Mouse (Mus musculus) testis, adult 2 months (tissue): ENCODE measurements around the gene Rab7b. TPM values are rescaled to one million over a fixed set of nuclear protein-coding genes. Genes with fewer than 3 reads are reported as not detected.

Experiments
- H3K27ac ChIP-seq: fragments of 200-500 bp; 2 replicates; pipeline ENCODE4 v1.5.1; 2012; ENCODE audit warnings: low read depth, low read length; ENCODE audit not compliant: control insufficient read depth, insufficient read depth
- H3K27me3 ChIP-seq: fragments of 200-500 bp; 2 replicates; pipeline ENCODE4 v1.6.1; 2012; ENCODE audit warnings: mild to moderate bottlenecking, low read length, moderate library complexity; ENCODE audit not compliant: control insufficient read depth, insufficient read depth
- H3K36me3 ChIP-seq: fragments of 200-500 bp; 2 replicates; pipeline ENCODE4 v1.6.1; 2012; ENCODE audit warnings: mild to moderate bottlenecking, low read length; ENCODE audit not compliant: control insufficient read depth, insufficient read depth
- H3K4me1 ChIP-seq: fragments of 200-500 bp; 2 replicates; pipeline ENCODE4 v1.6.1; 2012; ENCODE audit warnings: low read length; ENCODE audit not compliant: control insufficient read depth, insufficient read depth
- H3K4me3 ChIP-seq: fragments of 200-500 bp; 2 replicates; pipeline ENCODE4 v1.5.1; 2012; ENCODE audit warnings: low read depth, mild to moderate bottlenecking, low read length, moderate library complexity, mixed read lengths; ENCODE audit not compliant: control insufficient read depth
- CTCF ChIP-seq: fragments of 200-500 bp; IDR thresholded peaks from 2 replicates; pipeline ENCODE4 v1.5.1; 2012; ENCODE audit warnings: low read depth, mild to moderate bottlenecking, inconsistent platforms, low read length, moderate library complexity; ENCODE audit not compliant: control insufficient read depth, insufficient read depth, insufficient replicate concordance
- POLR2A ChIP-seq: fragments of 200-500 bp; IDR thresholded peaks from 2 replicates; pipeline ENCODE4 v1.6.1; 2012; ENCODE audit warnings: low read depth, mild to moderate bottlenecking, inconsistent platforms, low read length, moderate library complexity; ENCODE audit not compliant: control insufficient read depth
- polyA plus RNA-seq: library from polyadenylated mRNA; depleted of rRNA; stranded (reverse); fragments of >200 nt; gene quantifications from 2 replicates; pipeline ENCODE4 v1.2.3, GENCODE M21; 2012

Rab7b gene
- polyA plus RNA-seq, 1 experiment: 0.89 TPM

- Histone ChIP-seq H3K4me3 (no peak overlapping the region), H3K4me1 (no peaks in the 10 kb centered on the region), H3K36me3 (no peaks in the 10 kb centered on the region), H3K27me3 (no peaks in the 10 kb centered on the region), H3K27ac (no peak overlapping the region)
- TF ChIP-seq POLR2A (no peak), CTCF (no peak)
Measured at GRCm38 (mm10) chr1:131671113-131671512, 17.4 kb upstream of the Rab7b start.

- no peaks in the 10 kb centered on the region for H3K27me3 ChIP-seq
- no peak overlapping the region for H3K4me3 ChIP-seq
- no peaks in the 10 kb centered on the region for H3K36me3 ChIP-seq
- TF ChIP-seq CTCF (no peak), POLR2A (no peak)
- no peak overlapping the region for H3K27ac ChIP-seq
- H3K4me1 ChIP-seq: no peaks in the 10 kb centered on the region
Measured at GRCm38 (mm10) chr1:131672361-131672760, 16.1 kb upstream of the Rab7b start.

- Histone ChIP-seq H3K4me3 (peak overlapping the region; percentile 47), H3K4me1 (no peaks in the 10 kb centered on the region), H3K27ac (no peak overlapping the region), H3K27me3 (no peaks in the 10 kb centered on the region), H3K36me3 (no peaks in the 10 kb centered on the region)
- TF ChIP-seq POLR2A (no peak), CTCF (no peak)
Measured at GRCm38 (mm10) chr1:131679644-131680043, 8.9 kb upstream of the Rab7b start.

- no peaks in the 10 kb centered on the region; the same call in 1 of the 2 replicates for H3K4me1 ChIP-seq
- no peak overlapping the region for H3K4me3 ChIP-seq
- no peaks in the 10 kb centered on the region for H3K27me3 ChIP-seq
- TF ChIP-seq CTCF: no peak
- no peak for TF ChIP-seq POLR2A
- no peaks in the 10 kb centered on the region for H3K36me3 ChIP-seq
- H3K27ac ChIP-seq: no peak overlapping the region
Measured at GRCm38 (mm10) chr1:131687739-131688138, 756 bp upstream of the Rab7b start.

GRCm38 (mm10) chr1:131689016-131689415 is 521 bp downstream of the Rab7b start:
- Histone ChIP-seq H3K36me3 (no peaks in the 10 kb centered on the region), H3K27ac (no peak overlapping the region), H3K4me1 (no peaks in the 10 kb centered on the region; the same call in 1 of the 2 replicates), H3K27me3 (no peaks in the 10 kb centered on the region), H3K4me3 (peak overlapping the region; percentile 44)
- no peak for TF ChIP-seq POLR2A
- no peak for TF ChIP-seq CTCF

GRCm38 (mm10) chr1:131689899-131690298 is 1.4 kb downstream of the Rab7b start:
- no peak for TF ChIP-seq CTCF
- no peak for TF ChIP-seq POLR2A

GRCm38 (mm10) chr1:131690435-131690834 is 1.9 kb downstream of the Rab7b start:
- no peak for TF ChIP-seq CTCF
- no peak for TF ChIP-seq POLR2A
- no peaks in the 10 kb centered on the region for H3K36me3 ChIP-seq

More at GRCm38 (mm10) chr1:131689899-131690298, 1.4 kb downstream of the Rab7b start:
- Histone ChIP-seq H3K4me1 (no peaks in the 10 kb centered on the region; the same call in 1 of the 2 replicates), H3K36me3 (no peaks in the 10 kb centered on the region), H3K27me3 (no peaks in the 10 kb centered on the region), H3K27ac (no peak overlapping the region), H3K4me3 (no peak overlapping the region)

GRCm38 (mm10) chr1:131691356-131691755 is 2.9 kb downstream of the Rab7b start:
- Histone ChIP-seq H3K36me3 (no peaks in the 10 kb centered on the region), H3K4me1 (no peaks in the 10 kb centered on the region; the same call in 1 of the 2 replicates), H3K4me3 (no peak overlapping the region), H3K27me3 (no peaks in the 10 kb centered on the region), H3K27ac (no peak overlapping the region)
- TF ChIP-seq CTCF: no peak
- TF ChIP-seq POLR2A: no peak

More at GRCm38 (mm10) chr1:131690435-131690834, 1.9 kb downstream of the Rab7b start:
- no peak overlapping the region for H3K4me3 ChIP-seq
- peak overlapping the region; percentile 54 for H3K27ac ChIP-seq
- no peaks in the 10 kb centered on the region; the same call in 1 of the 2 replicates for H3K4me1 ChIP-seq
- no peaks in the 10 kb centered on the region for H3K27me3 ChIP-seq
